ENCODE assay signal across 16 mouse cellular contexts in the genomic region with DNA sequence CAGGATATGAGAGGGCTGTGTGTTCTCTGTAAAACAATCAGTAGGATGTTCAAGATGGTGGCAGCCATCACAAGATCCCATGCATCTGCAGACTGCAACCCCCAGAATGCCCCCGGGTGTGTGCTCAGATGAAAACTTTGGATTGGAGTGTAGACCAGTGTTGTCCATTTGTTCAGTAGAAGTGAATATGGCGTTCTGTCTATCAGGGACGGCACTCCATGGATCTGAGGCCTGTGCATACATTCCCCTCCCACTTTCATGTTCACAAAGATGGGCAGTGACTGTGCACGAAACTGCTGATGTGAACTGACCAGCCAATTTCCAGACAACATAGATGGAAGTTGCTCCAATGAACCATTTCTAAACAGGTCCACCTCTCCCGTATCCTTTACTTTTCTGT.
"Had no signal": no experiment of that assay in that cellular context is flagged by ENCODE, and none has a peak within 500 bp of the region (broad histone marks: within the 10 kb centered on the region; RNA-seq: fewer than 3 reads in every experiment).

No protein-coding gene starts in this region.

- H3K36me3 ChIP-seq: liver, embryonic 15.5 days; lung, embryonic 15.5 days; midbrain, embryonic 12.5 days; midbrain, embryonic 15.5 days; neural tube, embryonic 12.5 days; stomach, embryonic 15.5 days had no signal

- DNase-seq: liver, postnatal 0 days; lung, adult 2 months; lung, postnatal 14 days; lung, postnatal 36 days; right cerebral cortex, postnatal 14 days; thymus, adult 18-20 months; thymus, postnatal 14 days had no signal

- H3K9me3 ChIP-seq: liver, embryonic 15.5 days; lung, embryonic 15.5 days; megakaryocyte, embryonic 14.5 days; midbrain, embryonic 12.5 days; midbrain, embryonic 15.5 days; neural tube, embryonic 12.5 days; stomach, embryonic 15.5 days had no signal

- H3K9ac ChIP-seq: liver, embryonic 15.5 days; liver, postnatal 0 days; lung, embryonic 15.5 days; midbrain, embryonic 12.5 days; midbrain, embryonic 15.5 days; neural tube, embryonic 12.5 days; stomach, embryonic 15.5 days had no signal

- H3K4me3 ChIP-seq: liver, embryonic 15.5 days; lung, embryonic 15.5 days; megakaryocyte, embryonic 14.5 days; midbrain, embryonic 12.5 days; midbrain, embryonic 15.5 days; neural tube, embryonic 12.5 days; stomach, embryonic 15.5 days had no signal

- H3K27me3 ChIP-seq: liver, embryonic 15.5 days; lung, embryonic 15.5 days; midbrain, embryonic 15.5 days; neural tube, embryonic 12.5 days; stomach, embryonic 15.5 days had no signal

- H3K4me1 ChIP-seq: liver, embryonic 15.5 days; lung, embryonic 15.5 days; midbrain, embryonic 15.5 days; stomach, embryonic 15.5 days had no signal

- ATAC-seq: liver, postnatal 0 days; lung, postnatal 0 days; midbrain, embryonic 15.5 days had no signal

- H3K4me2 ChIP-seq: liver, embryonic 15.5 days; lung, embryonic 15.5 days; midbrain, embryonic 12.5 days; midbrain, embryonic 15.5 days; neural tube, embryonic 12.5 days; stomach, embryonic 15.5 days had no signal

- H3K27ac ChIP-seq: liver, embryonic 15.5 days; lung, embryonic 15.5 days; macrophage; midbrain, embryonic 12.5 days; midbrain, embryonic 15.5 days; neural tube, embryonic 12.5 days; stomach, embryonic 15.5 days had no signal
